Mouse (Mus musculus): ENCODE data around the gene Foxn1. TPM values are rescaled to one million over a fixed set of nuclear protein-coding genes. Genes with fewer than 3 reads are reported as not detected.

Gene Foxn1
- polyA plus RNA-seq, 1 experiment from 2014 or later: not detected

DNA sequence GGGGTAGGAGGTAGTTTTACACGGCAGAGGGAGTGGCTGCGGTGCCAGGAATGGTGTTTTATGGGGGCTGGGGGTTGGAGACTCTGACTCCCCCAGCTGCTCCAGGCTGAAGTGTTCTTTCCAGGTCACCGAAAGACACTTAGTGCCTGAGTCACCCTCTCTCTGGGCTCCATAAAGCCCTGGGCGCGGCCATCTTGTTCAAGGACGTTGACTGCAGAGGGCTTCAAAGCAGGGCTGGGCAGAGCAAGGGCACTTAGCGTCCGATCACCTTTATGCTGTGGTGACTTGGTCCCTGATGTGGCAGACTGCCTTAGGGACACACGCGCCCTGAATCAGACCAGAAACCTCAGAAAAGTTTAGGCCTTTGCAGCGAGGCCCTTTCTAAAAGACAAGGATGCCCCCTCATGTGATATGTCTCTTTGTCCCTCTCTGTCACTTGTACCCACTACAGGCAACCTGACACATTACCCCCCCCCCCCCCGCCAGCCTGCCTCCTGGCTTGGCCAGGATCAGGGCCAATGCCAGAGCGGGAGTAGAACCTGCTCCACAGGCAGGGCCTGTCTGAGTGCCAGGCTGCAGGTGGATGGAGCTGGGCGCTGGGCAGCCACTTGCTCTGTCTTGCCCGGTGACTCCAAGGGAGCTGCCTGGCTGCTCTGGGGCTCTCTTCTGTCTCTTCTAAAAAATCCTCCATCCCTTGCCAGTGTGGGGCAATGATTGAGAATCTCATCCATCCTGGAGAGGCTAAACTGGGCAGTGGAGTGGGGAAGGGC, 18.7 kb downstream of the Foxn1 start:
- WGBS: 88% methylated on average over 15 of the region's 15 CpGs
- no peaks in the 10 kb centered on the region for H3K36me3 ChIP-seq (ENCODE audit: control insufficient read depth, insufficient read depth, low read length)
- H3K9ac ChIP-seq (ENCODE audit: low read length): no peak overlapping the region
- H3K27me3 ChIP-seq (ENCODE audit: control insufficient read depth, insufficient read depth, low read length): no peaks in the 10 kb centered on the region
- H3K4me3 ChIP-seq (ENCODE audit: control insufficient read depth in 1 of 2, insufficient read depth in 1 of 2, low read depth in 1 of 2, low read length in 2 of 2): no peak overlapping the region
- H3K27ac ChIP-seq (replicated peaks in 1 of 2; ENCODE audit: control insufficient read depth in 1 of 2, insufficient read depth in 1 of 2, low read depth in 2 of 2, low read length in 2 of 2): no peak overlapping the region
- H3K9me3 ChIP-seq (ENCODE audit: control insufficient read depth, low read length): no peaks in the 10 kb centered on the region
- H3K4me1 ChIP-seq (ENCODE audit: control insufficient read depth in 2 of 2, insufficient read depth in 2 of 2, low read length in 2 of 2): no peaks in the 10 kb centered on the region; a peak in 1 of 4 replicates
- no peak for ATAC-seq (ENCODE audit: insufficient number of reproducible peaks, insufficient read depth, low FRiP score, low read depth)
- no peak overlapping the region for H3K4me2 ChIP-seq (ENCODE audit: low read length)

GRCm38 (mm10) chr11:78364103-78364502, 22.3 kb downstream of the Foxn1 start:
- 49% methylated on average over 8 of the region's 8 CpGs for WGBS

DNA sequence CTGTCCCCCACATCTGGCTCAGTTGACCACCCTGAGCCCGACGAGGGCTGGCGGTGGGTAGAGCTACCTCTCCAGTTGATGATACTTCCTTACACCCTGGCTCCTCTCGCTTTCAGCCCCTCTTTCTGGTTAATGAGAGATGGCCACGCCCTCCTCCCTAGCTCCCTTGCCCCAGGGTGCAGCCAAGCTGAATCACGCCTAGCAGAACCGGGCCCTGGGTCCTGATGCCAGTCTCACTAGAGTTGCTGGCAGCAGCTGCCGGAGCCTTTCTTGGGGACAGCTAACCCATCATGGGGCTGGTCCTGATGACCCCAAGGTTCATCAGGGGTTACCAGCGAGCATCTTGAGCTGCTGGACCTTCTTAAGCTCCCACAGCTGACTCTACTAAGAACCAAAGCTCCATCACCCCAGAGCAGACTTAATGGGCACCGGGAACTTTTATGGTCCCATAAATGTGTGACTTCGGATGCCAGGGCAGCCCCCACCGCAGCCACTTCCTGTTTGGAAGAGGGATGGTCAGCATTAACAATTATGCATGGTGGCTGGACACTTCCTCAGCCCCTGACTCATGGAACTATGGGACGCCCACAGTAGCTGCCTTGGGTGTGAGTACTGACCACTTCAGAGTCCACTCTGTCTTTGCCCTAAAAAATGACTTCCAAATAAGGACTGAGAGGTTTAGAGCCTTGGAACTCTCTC, 22.9 kb downstream of the Foxn1 start:
- Histone ChIP-seq H3K4me3 (ENCODE audit: control insufficient read depth in 1 of 2, insufficient read depth in 1 of 2, low read depth in 1 of 2, low read length in 2 of 2) (no peak overlapping the region), H3K4me2 (ENCODE audit: low read length) (no peak overlapping the region), H3K9me3 (ENCODE audit: control insufficient read depth, low read length) (no peaks in the 10 kb centered on the region), H3K27me3 (ENCODE audit: control insufficient read depth, insufficient read depth, low read length) (peaks cover 10% of the 10 kb centered on the region; the same call in 1 of the 2 replicates), H3K4me1 (ENCODE audit: control insufficient read depth in 2 of 2, insufficient read depth in 2 of 2, low read length in 2 of 2) (no peaks in the 10 kb centered on the region; a peak in 1 of 4 replicates), H3K36me3 (ENCODE audit: control insufficient read depth, insufficient read depth, low read length) (no peaks in the 10 kb centered on the region), H3K9ac (ENCODE audit: low read length) (no peak overlapping the region), H3K27ac (replicated peaks in 1 of 2; ENCODE audit: control insufficient read depth in 1 of 2, insufficient read depth in 1 of 2, low read depth in 2 of 2, low read length in 2 of 2) (no peak overlapping the region)
- ATAC-seq (ENCODE audit: insufficient number of reproducible peaks, insufficient read depth, low FRiP score, low read depth): no peak
- 73% methylated on average over 13 of the region's 13 CpGs for WGBS

More at GRCm38 (mm10) chr11:78364103-78364502, 22.3 kb downstream of the Foxn1 start:
- ATAC-seq (ENCODE audit: insufficient number of reproducible peaks, insufficient read depth, low FRiP score, low read depth): no peak
- H3K36me3 ChIP-seq (ENCODE audit: control insufficient read depth, insufficient read depth, low read length): no peaks in the 10 kb centered on the region
- H3K9me3 ChIP-seq (ENCODE audit: control insufficient read depth, low read length): no peaks in the 10 kb centered on the region
- no peak overlapping the region for H3K4me2 ChIP-seq (ENCODE audit: low read length)
- no peak overlapping the region for H3K9ac ChIP-seq (ENCODE audit: low read length)
- H3K27me3 ChIP-seq (ENCODE audit: control insufficient read depth, insufficient read depth, low read length): peaks cover 8% of the 10 kb centered on the region; the same call in 1 of the 2 replicates
- no peak overlapping the region for H3K27ac ChIP-seq (replicated peaks in 1 of 2; ENCODE audit: control insufficient read depth in 1 of 2, insufficient read depth in 1 of 2, low read depth in 2 of 2, low read length in 2 of 2)
- H3K4me3 ChIP-seq (ENCODE audit: control insufficient read depth in 1 of 2, insufficient read depth in 1 of 2, low read depth in 1 of 2, low read length in 2 of 2): no peak overlapping the region
- no peaks in the 10 kb centered on the region; a peak in 1 of 4 replicates for H3K4me1 ChIP-seq (ENCODE audit: control insufficient read depth in 2 of 2, insufficient read depth in 2 of 2, low read length in 2 of 2)

GRCm38 (mm10) chr11:78360789-78361131, 25.6 kb downstream of the Foxn1 start:
- Histone ChIP-seq H3K4me1 (ENCODE audit: control insufficient read depth in 2 of 2, insufficient read depth in 2 of 2, low read length in 2 of 2) (no peaks in the 10 kb centered on the region; a peak in 1 of 4 replicates), H3K27me3 (ENCODE audit: control insufficient read depth, insufficient read depth, low read length) (peaks cover 15% of the 10 kb centered on the region; the same call in 1 of the 2 replicates), H3K9me3 (ENCODE audit: control insufficient read depth, low read length) (no peaks in the 10 kb centered on the region), H3K4me2 (ENCODE audit: low read length) (no peak overlapping the region), H3K4me3 (ENCODE audit: control insufficient read depth in 1 of 2, insufficient read depth in 1 of 2, low read depth in 1 of 2, low read length in 2 of 2) (no peak overlapping the region), H3K27ac (replicated peaks in 1 of 2; ENCODE audit: control insufficient read depth in 1 of 2, insufficient read depth in 1 of 2, low read depth in 2 of 2, low read length in 2 of 2) (no peak overlapping the region), H3K9ac (ENCODE audit: low read length) (no peak overlapping the region), H3K36me3 (ENCODE audit: control insufficient read depth, insufficient read depth, low read length) (no peaks in the 10 kb centered on the region)
- WGBS: 61% methylated on average over 2 of the region's 2 CpGs
- no peak for ATAC-seq (ENCODE audit: insufficient number of reproducible peaks, insufficient read depth, low FRiP score, low read depth)

GRCm38 (mm10) chr11:78360125-78360788, 26.1 kb downstream of the Foxn1 start:
- peak overlapping the region; percentile 62 for H3K4me2 ChIP-seq (ENCODE audit: low read length)
- H3K4me1 ChIP-seq (ENCODE audit: control insufficient read depth in 2 of 2, insufficient read depth in 2 of 2, low read length in 2 of 2): no peaks in the 10 kb centered on the region; a peak in 1 of 4 replicates
- H3K9ac ChIP-seq (ENCODE audit: low read length): no peak overlapping the region
- WGBS: 8% methylated on average over 13 of the region's 13 CpGs
- H3K9me3 ChIP-seq (ENCODE audit: control insufficient read depth, low read length): no peaks in the 10 kb centered on the region
- peaks cover 15% of the 10 kb centered on the region; the same call in 1 of the 2 replicates for H3K27me3 ChIP-seq (ENCODE audit: control insufficient read depth, insufficient read depth, low read length)
- H3K36me3 ChIP-seq (ENCODE audit: control insufficient read depth, insufficient read depth, low read length): no peaks in the 10 kb centered on the region
- ATAC-seq (ENCODE audit: insufficient number of reproducible peaks, insufficient read depth, low FRiP score, low read depth): no peak; the same call in 1 of the 2 replicates
- H3K4me3 ChIP-seq (ENCODE audit: control insufficient read depth in 1 of 2, insufficient read depth in 1 of 2, low read depth in 1 of 2, low read length in 2 of 2): peak overlapping the region; percentile 36 to 37
- no peak overlapping the region for H3K27ac ChIP-seq (replicated peaks in 1 of 2; ENCODE audit: control insufficient read depth in 1 of 2, insufficient read depth in 1 of 2, low read depth in 2 of 2, low read length in 2 of 2)

- Histone ChIP-seq H3K9ac (ENCODE audit: low read length) (no peak overlapping the region), H3K4me2 (ENCODE audit: low read length) (no peak overlapping the region), H3K9me3 (ENCODE audit: control insufficient read depth, low read length) (no peaks in the 10 kb centered on the region), H3K4me3 (ENCODE audit: control insufficient read depth in 1 of 2, insufficient read depth in 1 of 2, low read depth in 1 of 2, low read length in 2 of 2) (no peak overlapping the region), H3K36me3 (ENCODE audit: control insufficient read depth, insufficient read depth, low read length) (no peaks in the 10 kb centered on the region), H3K27ac (replicated peaks in 1 of 2; ENCODE audit: control insufficient read depth in 1 of 2, insufficient read depth in 1 of 2, low read depth in 2 of 2, low read length in 2 of 2) (no peak overlapping the region), H3K27me3 (ENCODE audit: control insufficient read depth, insufficient read depth, low read length) (peaks cover 15% of the 10 kb centered on the region; the same call in 1 of the 2 replicates), H3K4me1 (ENCODE audit: control insufficient read depth in 2 of 2, insufficient read depth in 2 of 2, low read length in 2 of 2) (no peaks in the 10 kb centered on the region; a peak in 1 of 4 replicates)
- 15% methylated on average over 22 of the region's 22 CpGs for WGBS
- ATAC-seq (ENCODE audit: insufficient number of reproducible peaks, insufficient read depth, low FRiP score, low read depth): no peak
Observed at GRCm38 (mm10) chr11:78358330-78359007, 27.9 kb downstream of the Foxn1 start.
